Mouse (Mus musculus) v-Abl transformed pro-B cells (cell line): ENCODE measurements around the gene A26c2.

ENCODE experiments used
- in situ Hi-C, 2 experiments: fragments of 400-800 bp; cut with MboI; formaldehyde crosslinking; loops; one replicate each; pipeline ENCODE4 v1.15.1; 2025; ENCODE audit not compliant: unreplicated experiment in 2 of 2

A26c2 gene

GRCm38 (mm10) chr7:62823573-62823972 is at the start of gene A26c2:
A26c2 (minus strand) TSS chr7:62823673.
- in situ Hi-C loops: no loop called here

DNA sequence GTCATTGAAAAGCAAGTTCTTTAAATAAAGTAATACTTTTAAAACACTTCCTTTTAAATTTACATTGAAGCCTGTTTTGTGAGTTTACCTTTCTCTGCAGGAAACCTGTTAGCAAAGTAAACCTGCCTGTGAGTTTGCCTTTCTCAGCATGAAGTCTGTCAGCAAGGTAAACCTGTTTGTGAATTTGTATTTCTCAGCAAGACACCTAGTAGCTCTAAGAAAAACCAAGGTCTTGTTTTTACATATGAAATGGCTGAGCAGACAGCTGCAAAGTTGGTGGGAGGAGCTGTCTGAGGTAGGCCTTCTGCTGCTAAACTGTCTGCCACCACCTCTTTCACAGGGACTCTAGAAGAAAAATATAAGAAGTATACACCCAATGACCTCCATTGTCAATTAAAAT is 28.0 kb upstream of the A26c2 start:
- in situ Hi-C loops: no loop called here
